Mouse (Mus musculus) lung, embryonic 14.5 days (tissue): Measurements from ENCODE around the gene Rnf4. TPM values are rescaled to one million over a fixed set of nuclear protein-coding genes. Genes with fewer than 3 reads are reported as not detected.

Experiments
- ATAC-seq: fragments of 200-750 bp; cut with Nextera tagmentation; 2 replicates; pipeline ENCODE4 v1.8.0; 2017; ENCODE audit warnings: mild to moderate bottlenecking, moderate TSS enrichment, moderate library complexity; ENCODE audit not compliant: insufficient read depth
- DNase-seq: peaks from one replicate; pipeline ENCODE4 v3.0.0-alpha.2; 2015
- H3K27ac ChIP-seq: fragments of 300-500 bp; sonication (generic); 2 replicates; pipeline ENCODE4 v1.5.1; 2014; ENCODE audit warnings: low read depth, mild to moderate bottlenecking, moderate library complexity
- H3K27me3 ChIP-seq: fragments of 300-500 bp; sonication (generic); 2 replicates; pipeline ENCODE4 v1.6.1; 2014; ENCODE audit warnings: low read length, control low read depth; ENCODE audit not compliant: insufficient read depth
- H3K36me3 ChIP-seq: fragments of 300-500 bp; sonication (generic); 2 replicates; pipeline ENCODE4 v1.6.1; 2014; ENCODE audit warnings: control low read depth; ENCODE audit not compliant: insufficient read depth
- H3K4me1 ChIP-seq: fragments of 300-500 bp; sonication (generic); 2 replicates; pipeline ENCODE4 v1.6.1; 2014; ENCODE audit warnings: antibody characterized with exemption, control low read depth; ENCODE audit not compliant: insufficient read depth
- H3K4me2 ChIP-seq: fragments of 300-500 bp; sonication (generic); 2 replicates; pipeline ENCODE4 v1.6.1; 2014; ENCODE audit warnings: mild to moderate bottlenecking
- H3K4me3 ChIP-seq: fragments of 300-500 bp; sonication (generic); 2 replicates; pipeline ENCODE4 v1.5.1; 2014; ENCODE audit warnings: low read depth, low read length
- H3K9ac ChIP-seq: fragments of 300-500 bp; sonication (generic); 2 replicates; pipeline ENCODE4 v1.6.1; 2014
- H3K9me3 ChIP-seq: fragments of 300-500 bp; sonication (generic); 2 replicates; pipeline ENCODE4 v1.6.1; 2016; ENCODE audit warnings: low read depth, low read length, control low read depth
- CTCF ChIP-seq: IDR thresholded peaks from 2 replicates; pipeline ENCODE4 v1.5.1; 2016; ENCODE audit warnings: antibody characterized with exemption, low read depth
- WGBS: fragments of 180-500 bp; shearing (Covaris S2); extraction: QIAGEN DNeasy Blood & Tissue Kit; methylation state at CpG from one replicate; pipeline ENCODE4 v1.1.7; 2014; 5-methylcytosine and 5-hydroxymethylcytosine counted together
- polyA plus RNA-seq: library from polyadenylated mRNA; unstranded; fragments of >200 nt; fragmentation: Nextera tagmentation; extraction: Ambion mirVana; gene quantifications from 2 replicates; pipeline ENCODE4 v1.2.1, GENCODE M21; 2014

Gene Rnf4
- polyA plus RNA-seq, 1 experiment from 2014 or later, result 196 TPM

- WGBS, result under 1% methylated on average over 102 of the region's 114 CpGs
- H3K9me3 ChIP-seq, result no peaks in the 10 kb centered on the region
- H3K27me3 ChIP-seq, result no peaks in the 10 kb centered on the region
- H3K9ac ChIP-seq, result peak overlapping the region; percentile 97
- peak overlapping the region; percentile 91 for H3K4me3 ChIP-seq
- peak; percentile 42 for DNase-seq
- H3K27ac ChIP-seq, result peak overlapping the region; percentile 63
- H3K4me2 ChIP-seq, result peak overlapping the region; percentile 81
- TF ChIP-seq CTCF, result no peak
- H3K36me3 ChIP-seq, result 0 out of 2 replicates have a peak, but pooled peaks cover 4% of the 10 kb centered on the region
- peak; percentile 11; the same call in 1 of the 2 replicates for ATAC-seq
- peaks cover 14% of the 10 kb centered on the region; the same call in 1 of the 2 replicates for H3K4me1 ChIP-seq
Measured at GRCm38 (mm10) chr5:34370022-34370823, 34.1 kb downstream of the Rnf4 start.

DNA sequence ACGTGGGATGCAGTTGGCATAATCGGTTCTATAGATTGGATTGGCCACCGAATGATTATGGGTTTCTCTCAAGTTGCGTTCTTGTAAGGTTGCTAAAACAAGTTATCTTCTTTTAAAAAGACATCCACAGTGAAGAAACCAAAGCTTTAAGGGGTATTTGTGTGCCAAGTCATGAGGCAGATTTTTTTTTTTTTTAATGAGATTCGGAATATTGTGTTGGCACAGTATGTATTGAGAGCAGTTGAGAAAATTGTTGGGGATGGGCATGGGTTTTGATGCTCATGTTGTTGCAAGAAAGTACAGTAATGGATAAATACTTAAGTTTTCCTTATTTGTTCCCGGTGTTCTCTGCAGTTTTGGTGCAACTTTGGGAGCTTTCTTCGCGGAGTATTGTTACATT, 34.8 kb downstream of the Rnf4 start:
- 23% methylated on average over 8 of the region's 8 CpGs for WGBS
- peak overlapping the region; percentile 81 for H3K4me2 ChIP-seq
- peaks cover 14% of the 10 kb centered on the region; the same call in 1 of the 2 replicates for H3K4me1 ChIP-seq
- no peaks in the 10 kb centered on the region for H3K9me3 ChIP-seq
- DNase-seq (no peak), ATAC-seq (no peak)
- no peak for TF ChIP-seq CTCF
- no peak overlapping the region for H3K27ac ChIP-seq
- peak overlapping the region; percentile 97 for H3K9ac ChIP-seq
- H3K4me3 ChIP-seq, result peak overlapping the region; percentile 91
- H3K36me3 ChIP-seq, result no peaks in the 10 kb centered on the region
- no peaks in the 10 kb centered on the region for H3K27me3 ChIP-seq

GRCm38 (mm10) chr5:34372141-34372540, 36.1 kb downstream of the Rnf4 start:
- Histone ChIP-seq H3K4me3 (no peak overlapping the region), H3K4me2 (peak overlapping the region; percentile 13; the same call in 1 of the 2 replicates), H3K9me3 (no peaks in the 10 kb centered on the region), H3K9ac (no peak overlapping the region), H3K27ac (no peak overlapping the region), H3K4me1 (peaks cover 14% of the 10 kb centered on the region; the same call in 1 of the 2 replicates), H3K27me3 (no peaks in the 10 kb centered on the region), H3K36me3 (no peaks in the 10 kb centered on the region)
- no peak for DNase-seq
- no peak for TF ChIP-seq CTCF
- ATAC-seq, result no peak

GRCm38 (mm10) chr5:34372541-34372940, 36.5 kb downstream of the Rnf4 start:
- ATAC-seq (no peak), DNase-seq (no peak)
- H3K9ac ChIP-seq, result no peak overlapping the region
- peaks cover 14% of the 10 kb centered on the region; the same call in 1 of the 2 replicates for H3K4me1 ChIP-seq
- no peak overlapping the region for H3K4me2 ChIP-seq
- no peak overlapping the region for H3K27ac ChIP-seq
- H3K36me3 ChIP-seq, result no peaks in the 10 kb centered on the region
- TF ChIP-seq CTCF, result no peak
- H3K4me3 ChIP-seq, result no peak overlapping the region
- H3K9me3 ChIP-seq, result no peaks in the 10 kb centered on the region
- H3K27me3 ChIP-seq, result no peaks in the 10 kb centered on the region

GRCm38 (mm10) chr5:34378787-34379186, 42.7 kb downstream of the Rnf4 start:
- no peak for ATAC-seq
- no peaks in the 10 kb centered on the region for H3K4me1 ChIP-seq
- no peak for DNase-seq
- H3K4me2 ChIP-seq, result no peak overlapping the region
- H3K9ac ChIP-seq, result no peak overlapping the region
- no peak overlapping the region for H3K27ac ChIP-seq
- TF ChIP-seq CTCF, result no peak
- H3K9me3 ChIP-seq, result no peaks in the 10 kb centered on the region
- H3K4me3 ChIP-seq, result no peak overlapping the region
- no peaks in the 10 kb centered on the region for H3K27me3 ChIP-seq
- no peaks in the 10 kb centered on the region for H3K36me3 ChIP-seq

GRCm38 (mm10) chr5:34381700-34382099, 45.6 kb downstream of the Rnf4 start:
- Histone ChIP-seq H3K27me3 (no peaks in the 10 kb centered on the region), H3K4me1 (no peaks in the 10 kb centered on the region), H3K36me3 (no peaks in the 10 kb centered on the region), H3K27ac (no peak overlapping the region), H3K9me3 (peaks cover 7% of the 10 kb centered on the region; the same call in 1 of the 2 replicates), H3K4me3 (no peak overlapping the region), H3K9ac (no peak overlapping the region), H3K4me2 (no peak overlapping the region)
- DNase-seq, result no peak
- ATAC-seq, result no peak
- WGBS, result 86% methylated on average over 2 of the region's 2 CpGs
- TF ChIP-seq CTCF, result no peak

DNA sequence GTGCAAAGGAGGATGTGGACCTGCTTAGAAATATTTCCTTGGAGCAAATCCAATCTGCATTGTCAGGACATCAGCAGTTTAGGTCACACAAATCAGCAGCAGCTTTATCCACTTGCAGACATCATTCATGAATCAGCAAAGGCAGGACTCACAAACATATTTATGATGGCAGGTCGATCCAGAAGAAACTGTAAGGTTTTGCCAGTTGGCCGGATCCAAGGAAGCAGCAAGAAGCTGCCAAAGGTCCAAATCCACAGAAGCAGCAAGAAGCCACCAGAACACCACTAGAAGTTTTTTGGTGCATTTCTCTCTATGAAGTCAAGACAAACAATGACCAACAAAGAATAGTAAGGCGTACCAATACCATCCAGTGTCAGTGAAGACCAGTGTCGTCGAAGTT, 49.5 kb downstream of the Rnf4 start:
- ATAC-seq (no peak), DNase-seq (no peak)
- Histone ChIP-seq H3K4me3 (no peak overlapping the region), H3K9ac (no peak overlapping the region), H3K36me3 (no peaks in the 10 kb centered on the region), H3K27ac (no peak overlapping the region), H3K9me3 (peaks cover 7% of the 10 kb centered on the region; the same call in 1 of the 2 replicates), H3K4me1 (no peaks in the 10 kb centered on the region), H3K27me3 (no peaks in the 10 kb centered on the region), H3K4me2 (no peak overlapping the region)
- WGBS, result 97% methylated on average over 5 of the region's 5 CpGs
- TF ChIP-seq CTCF, result no peak
